Mouse (Mus musculus) forebrain, postnatal 0 days (tissue): ENCODE data around the gene Gm10320. TPM values are rescaled to one million over a fixed set of nuclear protein-coding genes. Genes with fewer than 3 reads are reported as not detected.

ENCODE experiments used
- ATAC-seq: fragments of 200-750 bp; cut with Nextera tagmentation; 2 replicates; pipeline ENCODE4 v1.8.0; 2017; ENCODE audit warnings: mild to moderate bottlenecking, moderate library complexity
- DNase-seq: peaks from one replicate; pipeline ENCODE4 v3.0.0-alpha.2; 2015
- H3K27ac ChIP-seq: fragments of 300-500 bp; sonication (generic); 2 replicates; pipeline ENCODE4 v1.5.1; 2014; ENCODE audit warnings: low read depth, mild to moderate bottlenecking, antibody characterized with exemption, low read length, moderate library complexity, mixed read lengths
- H3K27me3 ChIP-seq: fragments of 300-500 bp; sonication (generic); 2 replicates; pipeline ENCODE4 v1.6.1; 2014; ENCODE audit warnings: mild to moderate bottlenecking, low read length, mixed read lengths; ENCODE audit not compliant: insufficient read depth
- H3K36me3 ChIP-seq: fragments of 300-500 bp; sonication (generic); 2 replicates; pipeline ENCODE4 v1.6.1; 2014; ENCODE audit warnings: mild to moderate bottlenecking, moderate library complexity; ENCODE audit not compliant: insufficient read depth
- H3K4me1 ChIP-seq: fragments of 300-500 bp; sonication (generic); 2 replicates; pipeline ENCODE4 v1.6.1; 2014; ENCODE audit warnings: antibody characterized with exemption; ENCODE audit not compliant: insufficient read depth
- H3K4me2 ChIP-seq: fragments of 300-500 bp; sonication (generic); 2 replicates; pipeline ENCODE4 v1.6.1; 2014; ENCODE audit warnings: low read depth, mild to moderate bottlenecking, moderate library complexity
- H3K4me3 ChIP-seq: fragments of 300-500 bp; sonication (generic); 2 replicates; pipeline ENCODE4 v1.5.1; 2014; ENCODE audit warnings: low read depth, low read length, mixed read lengths
- H3K9ac ChIP-seq: fragments of 300-500 bp; sonication (generic); 2 replicates; pipeline ENCODE4 v1.6.1; 2014; ENCODE audit warnings: mild to moderate bottlenecking
- H3K9me3 ChIP-seq: fragments of 300-500 bp; sonication (generic); 2 replicates; pipeline ENCODE4 v1.6.1; 2016; ENCODE audit warnings: low read length
- CTCF ChIP-seq: sonication (generic); IDR thresholded peaks from 2 replicates; pipeline ENCODE4 v1.5.1; 2016; ENCODE audit warnings: antibody characterized with exemption, control low read depth, low read depth
- WGBS: fragments of 180-500 bp; shearing (Covaris S2); extraction: QIAGEN DNeasy Blood & Tissue Kit; methylation state at CpG from one replicate; pipeline ENCODE4 v1.1.7; 2014; 5-methylcytosine and 5-hydroxymethylcytosine counted together
- polyA plus RNA-seq: library from polyadenylated mRNA; unstranded; fragments of >200 nt; fragmentation: Nextera tagmentation; extraction: Ambion mirVana; gene quantifications from 2 replicates; pipeline ENCODE4 v1.2.1, GENCODE M21; 2015
- total RNA-seq: library from RNA; depleted of rRNA; stranded (reverse); fragments of >200 nt; gene quantifications from 2 replicates; pipeline ENCODE4 v1.2.3, GENCODE M21; 2014

Gene Gm10320
- total and polyA plus RNA-seq, 2 experiments from 2014 or later, result 0.74 TPM; not detected in 1

- under 1% methylated on average over 27 of the region's 27 CpGs for WGBS
- Histone ChIP-seq H3K4me3 (no peak overlapping the region), H3K9me3 (no peaks in the 10 kb centered on the region), H3K27ac (no peak overlapping the region), H3K4me2 (no peak overlapping the region), H3K27me3 (peaks cover 79% of the 10 kb centered on the region), H3K36me3 (no peaks in the 10 kb centered on the region), H3K4me1 (no peaks in the 10 kb centered on the region), H3K9ac (no peak overlapping the region)
- DNase-seq (peak; percentile 25), ATAC-seq (no peak)
- TF ChIP-seq CTCF, result no peak
Measured at GRCm38 (mm10) chr13:98504181-98504660, 12.4 kb upstream of the Gm10320 start.

DNA sequence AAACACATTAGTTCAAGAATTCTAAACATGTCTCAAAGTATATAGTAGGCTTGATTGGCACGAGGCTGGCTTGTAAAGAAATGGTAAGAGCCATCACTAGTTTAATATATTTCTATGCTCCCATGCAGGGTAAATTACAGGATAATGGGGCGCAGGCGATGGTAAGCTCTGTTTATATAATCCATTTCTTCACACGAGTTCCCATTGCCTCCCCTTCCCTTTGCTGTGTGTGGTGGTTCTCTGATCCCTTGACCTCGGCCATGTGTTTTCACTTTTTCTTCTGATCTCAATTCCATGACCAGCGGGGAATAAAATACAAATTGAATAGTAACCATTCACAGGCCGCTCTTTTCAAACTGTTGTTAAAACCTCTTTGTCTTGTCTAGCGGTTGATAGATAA, 11.8 kb upstream of the Gm10320 start:
- WGBS, result under 1% methylated on average over 8 of the region's 8 CpGs
- no peaks in the 10 kb centered on the region for H3K36me3 ChIP-seq
- no peak for TF ChIP-seq CTCF
- no peaks in the 10 kb centered on the region for H3K4me1 ChIP-seq
- ATAC-seq (no peak), DNase-seq (peak; percentile 32)
- no peak overlapping the region for H3K9ac ChIP-seq
- peaks cover 85% of the 10 kb centered on the region for H3K27me3 ChIP-seq
- H3K27ac ChIP-seq, result no peak overlapping the region
- H3K4me3 ChIP-seq, result no peak overlapping the region
- H3K4me2 ChIP-seq, result no peak overlapping the region
- H3K9me3 ChIP-seq, result no peaks in the 10 kb centered on the region

- no peak for DNase-seq
- no peak overlapping the region for H3K27ac ChIP-seq
- H3K4me3 ChIP-seq, result no peak overlapping the region
- no peak overlapping the region for H3K4me2 ChIP-seq
- ATAC-seq, result no peak
- 3% methylated on average over 27 of the region's 27 CpGs for WGBS
- H3K9me3 ChIP-seq, result no peaks in the 10 kb centered on the region
- H3K36me3 ChIP-seq, result no peaks in the 10 kb centered on the region
- H3K9ac ChIP-seq, result no peak overlapping the region
- no peak for TF ChIP-seq CTCF
- H3K4me1 ChIP-seq, result no peaks in the 10 kb centered on the region
- H3K27me3 ChIP-seq, result peaks cover 91% of the 10 kb centered on the region
Measured at GRCm38 (mm10) chr13:98502813-98503341, 11.1 kb upstream of the Gm10320 start.

GRCm38 (mm10) chr13:98502236-98502812, 10.5 kb upstream of the Gm10320 start:
- Histone ChIP-seq H3K4me2 (no peak overlapping the region), H3K27me3 (peaks cover 90% of the 10 kb centered on the region), H3K4me1 (no peaks in the 10 kb centered on the region), H3K4me3 (no peak overlapping the region), H3K27ac (no peak overlapping the region), H3K36me3 (no peaks in the 10 kb centered on the region), H3K9ac (no peak overlapping the region), H3K9me3 (no peaks in the 10 kb centered on the region)
- TF ChIP-seq CTCF, result no peak
- ATAC-seq, result no peak
- DNase-seq, result no peak
- WGBS, result 2% methylated on average over 16 of the region's 16 CpGs

DNA sequence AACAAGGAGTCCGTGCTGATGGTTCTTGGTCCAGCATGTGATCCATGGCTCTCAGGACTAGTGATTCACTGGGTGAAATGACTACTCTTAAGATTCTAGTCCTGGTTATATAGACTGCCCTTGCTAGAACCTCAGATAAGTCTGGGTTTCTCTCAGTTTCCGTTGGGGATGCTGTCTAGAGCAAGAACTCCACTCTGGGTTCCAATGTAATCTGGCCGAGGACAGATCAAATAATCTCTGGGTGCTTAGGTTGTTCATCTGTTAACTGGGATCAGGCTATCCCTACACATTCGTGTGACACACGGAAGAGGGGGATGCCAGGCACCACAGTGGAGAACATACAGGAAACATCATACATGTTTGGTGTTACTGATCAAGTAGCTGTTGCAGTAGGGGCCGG, 9.5 kb upstream of the Gm10320 start:
- no peaks in the 10 kb centered on the region for H3K9me3 ChIP-seq
- WGBS, result 6% methylated on average over 6 of the region's 6 CpGs
- H3K9ac ChIP-seq, result no peak overlapping the region
- H3K36me3 ChIP-seq, result no peaks in the 10 kb centered on the region
- H3K4me1 ChIP-seq, result no peaks in the 10 kb centered on the region
- no peak overlapping the region for H3K27ac ChIP-seq
- ATAC-seq (no peak), DNase-seq (no peak)
- no peak overlapping the region for H3K4me2 ChIP-seq
- peaks cover 80% of the 10 kb centered on the region for H3K27me3 ChIP-seq
- no peak overlapping the region for H3K4me3 ChIP-seq
- TF ChIP-seq CTCF, result no peak

DNA sequence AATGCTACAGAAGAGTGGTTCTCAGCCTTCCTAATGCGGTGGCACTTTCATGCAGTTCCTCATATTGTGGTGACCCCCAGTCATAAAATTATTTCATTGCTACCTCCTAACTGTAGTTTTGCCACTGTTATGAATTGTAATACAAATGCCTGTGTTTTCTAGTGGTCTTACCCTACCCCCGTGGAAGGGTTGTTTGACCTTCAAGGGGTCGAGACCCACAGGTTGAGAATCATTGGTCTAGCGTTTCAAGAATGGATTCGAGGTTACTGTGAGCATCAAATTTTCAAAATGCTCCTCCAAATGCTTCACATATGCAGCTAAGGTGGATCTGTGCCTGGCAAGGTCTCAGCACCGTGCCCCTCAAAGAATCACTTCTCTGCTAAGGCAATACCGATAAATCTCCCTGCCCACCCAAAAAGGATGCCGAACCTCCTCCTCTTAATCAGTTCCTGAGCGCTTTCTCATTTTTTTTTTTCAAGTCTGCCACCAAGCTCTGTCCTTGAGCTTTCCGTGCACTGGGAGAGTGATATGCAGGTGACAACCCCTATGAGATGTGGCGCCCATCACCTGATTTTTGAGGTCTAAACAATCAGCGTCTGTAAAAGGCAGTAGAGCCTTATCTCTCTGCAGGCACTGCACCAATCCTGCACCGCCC, 8.8 kb upstream of the Gm10320 start:
- 25% methylated on average over 13 of the region's 13 CpGs for WGBS
- H3K9ac ChIP-seq, result no peak overlapping the region
- ATAC-seq (no peak), DNase-seq (no peak)
- H3K4me3 ChIP-seq, result no peak overlapping the region
- H3K36me3 ChIP-seq, result no peaks in the 10 kb centered on the region
- H3K27me3 ChIP-seq, result peaks cover 73% of the 10 kb centered on the region
- no peaks in the 10 kb centered on the region for H3K9me3 ChIP-seq
- no peaks in the 10 kb centered on the region for H3K4me1 ChIP-seq
- no peak overlapping the region for H3K27ac ChIP-seq
- no peak overlapping the region for H3K4me2 ChIP-seq
- TF ChIP-seq CTCF, result no peak

- Histone ChIP-seq H3K4me1 (no peaks in the 10 kb centered on the region), H3K9ac (no peak overlapping the region), H3K4me3 (no peak overlapping the region), H3K27ac (no peak overlapping the region), H3K9me3 (no peaks in the 10 kb centered on the region), H3K36me3 (no peaks in the 10 kb centered on the region), H3K4me2 (no peak overlapping the region), H3K27me3 (peaks cover 60% of the 10 kb centered on the region)
- no peak for TF ChIP-seq CTCF
- WGBS, result 60% methylated on average over 5 of the region's 5 CpGs
- DNase-seq, result no peak
- ATAC-seq, result no peak
Measured at GRCm38 (mm10) chr13:98498561-98498960, 6.8 kb upstream of the Gm10320 start.
